Mouse (Mus musculus) thymus, postnatal 10 days (tissue): ENCODE results near the gene Rag2.

Source experiments
- DNase-seq, 2 experiments: peaks; one replicate each; pipeline ENCODE4 v3.0.0; 2021; ENCODE audit warnings: low spot score in 2 of 2

The Rag2 gene

DNA sequence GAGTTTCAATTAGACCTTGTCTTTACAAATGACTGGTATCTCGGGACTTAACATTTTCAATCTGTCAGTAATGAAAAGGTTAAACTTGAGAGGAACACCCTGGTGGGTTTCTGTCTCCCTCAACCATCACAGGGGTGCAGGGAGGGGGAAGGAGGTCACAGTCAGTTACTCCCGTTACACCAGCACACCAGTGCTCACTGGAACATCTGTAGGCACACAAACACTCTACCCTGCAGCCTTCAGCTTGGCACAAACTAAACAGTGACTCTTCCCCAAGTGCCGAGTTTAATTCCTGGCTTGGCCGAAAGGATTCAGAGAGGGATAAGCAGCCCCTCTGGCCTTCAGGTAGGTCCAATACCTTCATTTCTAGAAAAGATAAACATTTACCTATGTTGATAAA is at the start of gene Rag2:
Gene Rag2, plus strand, starts transcription at position 193 of the 400 bp plus-strand sequence.
- peak; percentile 82 to 87 for DNase-seq

DNA sequence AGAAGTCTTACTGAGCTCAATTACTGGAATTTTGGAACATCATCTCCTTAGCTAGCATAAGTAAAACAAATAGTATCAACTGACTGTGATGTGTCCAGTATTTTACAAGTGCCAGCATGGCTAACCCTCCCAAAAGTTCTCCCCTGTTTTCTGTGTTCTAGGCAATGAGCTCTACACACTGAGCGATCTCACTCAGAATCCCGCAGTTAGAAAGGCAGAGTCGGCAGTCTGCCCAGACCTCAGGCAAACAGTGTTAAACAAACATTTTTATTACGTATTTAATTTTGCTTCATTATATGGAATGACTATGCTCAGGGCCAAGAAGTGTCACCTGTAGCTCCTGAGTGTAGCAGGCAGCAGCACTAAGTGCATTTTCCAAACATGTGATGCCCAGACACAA is 47.3 kb upstream of the Rag2 start:
- DNase-seq, result no peak

DNA sequence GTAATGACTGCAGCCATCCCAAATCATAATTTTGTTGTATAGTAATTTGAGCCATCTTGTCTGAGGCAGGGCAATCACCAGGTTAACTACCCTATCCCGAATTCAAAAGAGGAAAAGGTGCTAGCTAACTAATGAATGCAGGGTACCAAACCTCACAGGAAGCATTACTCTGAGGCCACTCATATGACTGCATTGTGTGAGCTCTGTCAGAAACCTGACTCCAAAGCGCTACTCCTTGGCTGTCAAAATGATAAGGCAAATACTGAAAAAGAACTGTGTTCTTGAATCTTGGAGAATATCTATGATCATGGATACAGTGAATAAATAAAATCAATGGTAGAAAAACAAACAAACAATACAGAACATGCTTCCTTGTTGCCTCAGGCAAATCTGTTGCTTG is 44.5 kb upstream of the Rag2 start:
- DNase-seq, result no peak

DNA sequence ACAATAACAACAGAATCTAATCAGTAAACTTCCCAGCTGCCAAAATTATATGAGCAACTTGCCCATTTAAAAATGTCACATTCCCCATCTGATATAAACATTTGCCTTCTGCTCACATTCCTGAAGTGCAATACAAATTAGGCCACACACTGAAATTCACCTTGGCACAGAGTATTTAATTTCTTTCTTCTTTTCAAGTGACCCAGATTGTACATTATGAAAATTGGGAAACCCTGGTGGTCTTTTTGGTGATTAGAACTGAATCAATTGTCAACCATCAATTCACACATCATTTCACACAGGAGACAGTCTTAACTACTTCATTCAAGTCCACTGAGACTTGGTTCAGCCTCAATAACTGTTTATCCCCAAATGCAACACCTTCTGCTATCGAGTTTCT is 44.1 kb upstream of the Rag2 start:
- no peak for DNase-seq

DNA sequence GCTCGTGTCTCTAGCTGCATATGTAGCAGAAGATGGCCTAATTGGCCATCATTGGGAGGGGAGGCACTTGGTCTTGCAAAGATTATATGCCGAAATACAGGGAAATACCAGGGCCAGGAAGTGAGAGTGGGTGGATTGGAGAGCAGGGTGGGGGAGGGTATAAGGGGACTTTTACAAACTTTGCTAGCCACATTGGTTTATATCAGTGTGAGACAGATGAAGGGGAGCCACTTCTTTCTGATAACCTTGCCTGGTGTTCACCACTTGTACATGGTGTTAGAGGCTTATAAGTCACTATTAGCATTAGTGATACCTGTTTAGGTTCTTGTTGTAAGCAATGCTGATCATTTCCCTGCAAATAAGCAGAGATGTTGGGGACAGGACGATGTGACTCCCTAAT is 43.5 kb upstream of the Rag2 start:
- DNase-seq, result no peak

DNA sequence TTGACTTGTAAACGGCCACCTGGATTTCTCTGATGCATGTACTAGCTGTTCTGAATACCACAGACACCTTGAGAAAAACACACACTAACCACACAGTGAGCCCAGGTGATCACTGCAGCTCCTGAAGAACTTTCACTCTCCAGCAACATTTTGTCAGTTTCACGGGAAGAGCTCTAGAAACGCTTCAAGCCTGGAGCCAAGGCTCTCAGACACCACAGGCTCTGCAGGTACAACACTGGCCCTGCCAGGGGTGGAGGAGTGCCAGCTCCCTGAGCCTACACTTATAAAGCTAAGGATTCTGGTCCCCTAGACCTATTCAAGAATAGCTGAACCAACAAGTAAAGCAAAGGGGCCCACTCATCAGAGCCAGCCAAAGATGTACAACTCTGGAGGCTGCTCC is 43.1 kb upstream of the Rag2 start:
- peak; percentile 58 to 63 for DNase-seq

DNA sequence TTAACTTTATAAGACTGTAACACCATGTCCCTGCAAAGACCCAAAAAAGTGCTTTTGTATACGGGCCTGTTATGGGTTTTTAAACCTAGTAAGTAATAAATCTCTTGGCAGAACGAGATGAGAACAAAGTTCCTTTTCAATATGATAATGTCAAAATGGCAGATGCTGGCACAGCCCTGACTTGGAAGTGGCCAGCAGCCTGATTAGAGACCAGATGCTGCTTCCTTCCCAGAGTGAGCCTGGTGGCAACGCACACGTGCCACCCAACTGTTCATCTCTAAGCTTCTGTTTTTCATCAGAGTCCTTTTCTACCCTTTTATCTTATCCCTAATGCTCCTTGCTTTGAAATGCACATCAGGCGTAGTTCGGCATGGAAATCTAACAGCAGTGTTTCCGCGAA is 33.2 kb upstream of the Rag2 start:
- DNase-seq, result peak in 1 of 2 experiments; percentile 2

DNA sequence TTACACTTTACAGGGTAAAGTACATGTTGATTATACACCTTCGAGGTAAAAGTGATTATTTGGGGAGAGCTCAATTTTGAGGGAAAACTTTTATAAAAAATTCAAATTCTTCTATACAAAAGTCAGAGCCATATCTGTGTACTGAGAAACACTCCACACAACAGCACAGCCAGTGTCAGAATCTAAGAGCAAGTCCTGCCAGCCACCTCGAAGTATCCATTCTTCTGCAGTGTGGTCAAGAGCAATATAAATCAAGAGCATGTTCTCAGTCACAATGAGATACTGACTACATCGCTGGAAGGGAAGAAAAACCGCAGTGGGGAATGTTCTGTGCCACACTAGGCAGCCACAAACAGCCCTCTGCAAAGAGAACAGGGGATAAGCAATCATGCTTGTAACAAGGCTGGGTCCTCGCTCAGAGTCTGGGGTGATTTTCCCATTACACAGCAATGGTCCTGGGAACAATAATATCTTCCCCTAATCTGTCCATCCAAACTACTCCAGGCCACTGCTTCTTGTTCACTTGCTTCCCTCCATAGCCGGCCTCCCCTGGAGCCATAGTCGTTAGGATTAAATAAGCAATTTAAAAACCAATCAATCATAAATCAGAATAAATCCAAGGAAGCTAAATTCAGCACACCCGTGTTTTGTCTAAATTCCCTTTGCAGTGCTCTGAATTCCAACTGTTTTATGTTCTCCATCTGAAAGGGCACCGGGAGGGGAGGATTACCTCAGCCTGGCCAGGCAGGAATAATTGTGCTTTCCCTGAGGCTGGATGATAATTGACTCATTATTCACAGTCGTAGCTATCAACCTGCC is 32.3 kb upstream of the Rag2 start:
- DNase-seq, result peak in 1 of 2 experiments; percentile 3

DNA sequence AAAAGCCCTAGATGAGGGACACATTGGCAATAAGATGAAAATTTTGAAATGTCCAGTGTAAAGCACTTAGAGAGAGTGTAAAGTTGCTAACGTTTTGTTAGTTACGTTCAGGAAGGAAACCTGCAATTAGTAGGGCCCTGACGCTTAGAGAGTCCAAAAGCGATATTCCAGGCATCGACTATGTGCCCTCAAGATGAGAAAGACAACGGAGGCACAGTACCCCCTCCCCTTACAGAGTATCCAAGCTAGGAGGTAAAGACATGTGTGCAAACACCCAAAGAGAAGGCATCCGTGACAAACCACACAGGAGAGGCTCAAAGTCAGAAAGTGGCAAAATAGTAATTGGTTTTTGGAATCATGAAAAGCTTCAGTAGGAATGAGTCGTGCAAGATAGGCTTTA is 31.6 kb upstream of the Rag2 start:
- no peak for DNase-seq

DNA sequence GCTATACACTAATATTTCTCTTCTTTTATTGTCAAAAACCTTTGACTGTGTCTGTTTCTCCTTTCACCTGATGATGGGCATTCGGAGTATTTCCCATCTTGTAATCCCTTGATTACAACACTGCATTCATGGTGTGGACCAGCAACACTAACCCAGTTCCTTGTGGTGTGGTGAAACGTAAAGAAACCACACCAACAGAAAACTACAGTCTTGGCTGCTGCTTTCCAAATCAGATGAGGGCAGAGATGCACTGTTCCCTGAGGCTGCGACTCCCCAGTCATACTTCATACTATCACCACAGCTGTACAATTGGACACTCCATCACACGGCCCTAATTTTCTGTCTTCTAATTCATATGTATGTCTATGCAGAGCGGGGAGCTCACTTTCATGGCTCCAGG is 29.8 kb upstream of the Rag2 start:
- no peak for DNase-seq

DNA sequence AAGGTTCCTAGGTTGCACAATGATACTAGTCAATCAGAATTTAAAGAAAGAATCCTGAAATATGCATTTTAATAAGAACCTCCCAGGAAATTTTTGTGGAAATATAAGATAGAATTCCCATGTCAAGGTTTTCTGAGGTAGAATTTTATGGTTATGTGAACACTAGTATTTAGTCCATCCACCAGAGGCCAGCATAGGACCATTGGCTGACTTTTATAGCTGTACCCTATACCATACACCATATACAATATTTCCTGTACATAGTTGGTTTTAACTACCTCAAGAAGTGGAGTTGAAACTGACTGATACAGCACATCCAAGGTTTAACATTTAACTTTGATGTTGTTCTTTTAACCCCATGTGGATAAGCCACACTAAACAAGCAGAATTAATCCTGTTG is 27.3 kb upstream of the Rag2 start:
- no peak for DNase-seq

DNA sequence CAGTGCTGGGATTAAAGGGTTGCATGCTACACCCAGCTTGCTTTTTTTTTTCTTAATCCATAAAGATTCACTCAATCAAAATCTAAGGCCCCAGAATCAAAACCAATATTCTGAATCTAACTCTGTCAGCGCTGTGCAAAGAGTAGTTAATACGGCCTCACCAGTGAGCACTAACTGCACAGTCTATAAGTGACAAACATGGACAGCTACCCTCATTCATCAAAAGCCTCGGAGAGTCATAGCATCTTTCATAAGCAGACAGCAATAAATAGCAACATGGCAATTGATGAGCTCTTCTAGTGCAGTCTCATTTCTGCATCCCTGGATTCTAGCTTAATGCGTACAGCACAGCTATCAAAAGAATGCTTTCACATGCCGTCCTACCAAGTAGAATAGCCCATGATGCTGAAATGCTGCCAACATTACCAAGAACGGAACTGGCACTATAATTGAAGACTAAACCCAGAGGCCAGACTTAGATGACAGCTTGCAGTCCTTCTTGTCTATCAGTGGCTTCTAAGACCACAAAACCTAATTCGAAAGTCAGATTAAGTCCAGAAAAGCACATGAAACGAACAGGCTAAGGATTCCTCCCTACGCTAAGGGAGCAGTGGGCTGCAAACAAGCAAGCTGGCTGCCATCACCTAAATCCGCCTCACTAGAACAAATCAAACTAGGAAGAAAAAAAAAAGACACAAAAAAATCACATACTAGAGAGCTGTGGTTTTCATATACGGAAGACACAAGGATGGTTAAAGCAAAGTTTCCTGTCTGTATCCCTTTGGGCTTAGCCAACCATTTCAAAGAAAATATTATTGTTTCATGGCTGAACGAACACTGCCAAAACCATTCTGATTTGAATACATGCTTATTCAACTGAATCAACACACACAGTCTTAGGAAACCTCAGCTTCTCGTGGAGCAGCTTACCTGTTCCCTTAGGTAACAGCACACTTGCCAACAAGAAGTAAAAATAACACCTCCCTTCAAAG is 26.0 kb upstream of the Rag2 start:
- DNase-seq, result no peak

DNA sequence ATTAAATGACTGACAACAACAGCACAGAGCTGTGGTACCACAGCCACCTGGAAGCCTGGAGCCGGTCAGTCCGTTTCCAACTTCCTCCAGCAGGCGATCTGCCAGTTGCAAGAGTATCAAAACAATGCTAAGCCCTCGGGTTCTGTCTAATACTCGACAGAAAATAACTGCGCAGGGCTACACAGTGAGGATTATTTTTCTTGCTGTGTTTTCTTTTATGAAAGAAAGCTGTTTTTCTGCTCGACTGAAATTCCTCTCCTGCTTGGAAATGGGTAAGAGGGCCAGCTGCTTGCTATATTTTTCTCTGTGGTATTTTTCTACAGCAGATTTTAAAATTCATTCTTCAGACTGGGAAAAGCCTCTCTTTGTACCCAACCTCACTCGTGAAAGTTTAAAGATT is 23.8 kb upstream of the Rag2 start:
- DNase-seq, result peak; percentile 47 to 51

DNA sequence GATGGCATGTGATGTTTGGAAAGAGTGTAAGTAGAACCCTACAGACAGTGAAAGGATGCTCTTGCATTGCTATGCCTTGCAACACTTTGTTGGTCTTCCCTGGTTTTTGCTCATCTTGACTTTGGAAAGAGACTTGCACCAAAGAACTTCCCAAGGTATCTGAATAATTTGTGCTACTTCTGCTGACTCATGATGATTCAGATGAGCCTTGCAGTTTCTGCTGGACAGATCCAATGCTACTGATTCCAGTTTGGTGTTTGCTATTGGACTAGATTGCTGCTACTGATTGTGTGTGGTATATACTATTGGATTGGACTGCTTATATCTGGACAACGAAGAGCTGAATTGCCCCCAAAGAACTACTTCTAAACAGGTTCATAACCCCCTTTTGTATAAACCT is 21.4 kb upstream of the Rag2 start:
- DNase-seq, result no peak

DNA sequence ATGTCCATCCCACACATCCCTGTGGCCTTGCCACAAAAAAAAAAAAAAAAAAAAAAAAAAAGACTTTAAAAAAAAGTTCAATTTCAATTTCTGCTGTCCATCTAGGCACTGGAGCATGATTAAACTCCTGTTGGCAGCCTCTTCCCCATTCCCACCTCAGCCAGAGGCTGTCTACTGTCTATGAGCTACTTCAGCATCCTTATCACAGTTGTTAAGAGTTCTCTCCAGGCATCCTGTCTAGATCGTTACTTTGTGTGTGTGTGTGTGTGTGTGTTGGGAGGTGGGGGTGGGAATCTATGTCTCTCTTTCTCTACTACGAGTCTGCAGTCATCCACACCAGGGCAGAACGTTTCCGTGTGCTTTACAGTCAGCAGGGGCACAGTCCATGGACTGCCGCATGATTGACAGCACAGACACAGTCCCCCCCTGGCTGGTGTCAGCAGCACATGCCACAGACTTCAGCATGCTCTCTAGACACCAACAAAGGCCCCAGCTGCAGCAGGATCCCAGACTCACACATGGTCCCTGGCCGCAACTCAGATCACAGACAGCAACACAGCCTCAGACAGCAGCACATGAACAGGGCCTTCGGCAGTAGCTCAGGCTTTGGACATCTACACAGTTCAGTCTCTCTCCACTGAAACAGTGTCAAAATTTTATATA is 16.2 kb upstream of the Rag2 start:
- DNase-seq, result peak; percentile 79 to 84

DNA sequence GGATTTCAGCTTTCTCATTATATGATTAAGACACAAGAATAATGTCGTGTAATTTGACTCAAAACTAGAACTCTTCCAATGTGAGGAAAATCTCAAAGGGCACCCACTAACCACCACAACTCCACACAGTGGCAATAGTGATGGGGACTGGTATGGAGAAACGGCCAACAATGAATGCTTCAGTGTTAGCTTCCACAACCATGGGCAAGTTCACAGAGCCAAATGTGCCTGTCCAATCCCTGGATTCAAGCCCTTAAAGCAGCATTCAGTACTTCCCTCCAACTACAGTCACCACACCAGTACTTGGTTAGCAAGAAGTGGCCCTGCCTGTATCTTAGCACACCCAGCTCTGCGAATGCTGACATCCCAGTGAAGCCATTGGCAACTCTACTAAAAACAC is 13.7 kb upstream of the Rag2 start:
- DNase-seq, result no peak

DNA sequence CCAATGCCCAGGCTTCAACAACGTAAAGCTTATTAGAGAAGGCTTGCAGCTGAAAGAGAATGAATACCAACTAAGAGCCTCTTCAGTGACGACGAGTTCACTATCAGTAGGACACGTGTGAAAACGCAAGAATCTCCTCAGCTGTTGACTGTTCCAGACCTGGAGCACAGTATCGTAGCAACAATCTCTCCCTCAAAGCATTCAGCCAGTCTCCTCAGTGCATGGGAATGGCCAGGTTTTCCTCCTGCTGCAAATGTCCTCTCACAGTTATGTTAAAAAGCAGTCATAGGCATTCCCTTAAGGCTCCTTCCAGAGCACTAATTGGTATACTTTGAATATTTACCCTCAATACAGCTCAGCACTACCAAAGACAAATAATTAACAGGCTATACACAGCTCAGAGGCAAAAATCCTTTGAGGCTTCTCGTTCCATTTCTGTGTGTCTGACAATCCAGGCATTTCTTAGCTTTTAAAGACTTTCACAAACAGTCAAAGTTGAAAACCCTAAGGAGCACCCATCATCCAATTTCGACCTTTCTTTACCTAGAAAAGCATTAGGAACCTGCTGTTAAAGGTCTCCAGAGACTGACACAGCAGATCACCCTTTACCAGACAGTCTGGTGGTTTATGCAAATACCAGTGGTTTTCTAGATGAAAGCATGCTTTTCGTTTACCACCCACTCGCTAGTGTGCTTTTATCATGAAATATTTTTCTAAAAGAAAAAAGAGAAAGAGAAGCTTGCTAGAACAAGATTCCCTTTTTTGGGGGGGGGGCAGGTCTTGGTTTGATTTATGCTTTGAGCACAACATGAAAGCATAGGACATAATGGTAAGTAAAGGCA is 8.8 kb upstream of the Rag2 start:
- no peak for DNase-seq

DNA sequence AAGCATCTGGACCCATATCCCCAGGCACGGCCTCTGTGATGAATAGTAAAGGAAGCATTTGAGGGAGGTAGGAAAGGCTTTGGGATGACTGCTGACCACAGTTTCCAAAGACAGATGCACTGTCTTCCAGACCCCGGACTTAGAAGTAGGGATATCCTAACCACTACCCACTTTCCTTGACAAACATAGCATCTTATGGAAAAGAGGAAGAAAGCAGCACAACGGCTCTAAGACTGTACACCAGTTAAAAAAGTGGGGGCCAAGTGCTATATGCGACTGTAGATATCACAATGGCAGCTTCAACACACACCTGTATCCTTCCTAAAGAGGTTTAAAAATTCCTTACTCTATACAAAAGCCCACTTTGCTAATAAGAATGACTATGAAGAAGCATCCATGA is 6.1 kb upstream of the Rag2 start:
- no peak for DNase-seq

DNA sequence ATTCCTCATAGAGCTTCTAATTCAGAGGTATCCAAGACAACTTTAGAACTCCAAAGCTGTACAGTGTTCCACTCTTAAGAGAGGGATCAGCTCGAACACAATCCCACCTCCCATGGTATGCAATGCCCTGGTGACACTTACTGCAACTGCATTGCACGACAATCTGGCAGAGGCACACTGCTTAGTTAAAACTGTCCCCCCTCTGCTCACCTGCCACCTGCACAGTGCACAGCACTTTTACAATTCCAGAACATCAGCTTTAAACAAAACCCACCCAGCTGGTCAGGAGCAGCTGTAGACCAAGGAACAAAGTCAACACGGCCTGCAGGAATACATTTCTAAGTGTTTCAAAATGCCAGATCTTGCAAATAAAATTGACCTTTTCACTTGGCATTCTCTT is 3.6 kb upstream of the Rag2 start:
- peak in 1 of 2 experiments; percentile 62 for DNase-seq

DNA sequence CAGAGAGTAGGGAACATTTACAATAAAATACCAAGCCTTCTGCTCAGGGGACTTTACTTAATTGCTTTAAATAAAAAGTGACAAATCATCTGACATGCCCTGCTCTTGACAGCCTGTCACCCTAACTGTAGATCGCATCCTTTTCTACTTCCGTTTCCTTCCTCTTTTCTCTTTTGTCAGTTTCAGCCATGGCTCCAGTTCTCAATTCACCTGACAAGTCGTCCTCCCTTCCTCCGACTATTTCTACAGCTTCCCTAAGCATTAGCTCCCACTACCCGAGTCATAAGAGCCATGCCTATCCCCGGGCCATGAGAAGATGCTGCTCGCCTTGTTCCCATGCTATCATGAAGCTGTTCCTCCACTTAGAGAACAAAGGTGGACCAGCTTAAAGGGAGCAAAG is 2.9 kb upstream of the Rag2 start:
- no peak for DNase-seq

DNA sequence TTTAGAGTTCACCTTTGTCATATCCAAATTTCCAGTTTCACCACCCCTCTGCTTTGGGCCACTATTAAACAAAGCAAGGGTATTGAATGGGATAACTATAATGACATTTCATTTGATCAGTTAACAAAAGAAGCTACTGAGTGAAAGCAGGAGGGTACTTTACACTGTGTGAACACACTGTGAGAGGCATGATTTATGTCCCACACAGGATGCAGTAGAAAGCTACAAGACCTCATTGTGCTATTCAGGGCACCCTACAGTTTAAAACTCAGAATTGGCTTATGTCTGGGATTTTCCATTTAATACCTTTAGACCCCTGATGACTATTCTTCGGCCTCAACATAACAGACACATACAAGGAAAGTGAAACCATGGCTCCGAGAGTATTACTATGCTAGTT is 1.5 kb upstream of the Rag2 start:
- no peak for DNase-seq
